Comparison of ENCODE assay signal across 24 mouse cellular contexts in genomic region chr2:93991336-93991735, GRCm38 (mm10). TPM values are rescaled to one million over a fixed set of nuclear protein-coding genes. Genes with fewer than 3 reads are reported as not detected.
A peak's percentile ranks its signal among the peaks of the same experiment; 100 is the strongest.
DNase-seq lines count a peak whose midpoint lies in the region; ATAC-seq and TF ChIP-seq lines count a peak whose summit lies in the region.
"Had no signal": no experiment of that assay in that cellular context is flagged by ENCODE, and none has a peak within 500 bp of the region (broad histone marks: within the 10 kb centered on the region; RNA-seq: fewer than 3 reads in every experiment).

No protein-coding gene starts in this region.

- no peak for TF ChIP-seq POLR2A in liver, adult 2 months (IDR thresholded peaks at IDR 0.05; ENCODE audit: extremely low read depth, insufficient read depth, low read length)

- WGBS in heart, embryonic 14.5 days, result 47% methylated on average over 3 of the region's 3 CpGs
- WGBS in liver, adult 2 months, result 64% methylated on average over 3 of the region's 3 CpGs
- WGBS in liver, embryonic 11.5 days, result 71% methylated on average over 3 of the region's 3 CpGs
- 91% methylated on average over 3 of the region's 3 CpGs for WGBS in neural tube, embryonic 13.5 days

- no peak overlapping the region for H3K4me2 ChIP-seq in heart, embryonic 14.5 days (ENCODE audit: low read length)
- no peak overlapping the region for H3K4me2 ChIP-seq in liver, embryonic 11.5 days
- no peak overlapping the region for H3K4me2 ChIP-seq in neural tube, embryonic 13.5 days
- H3K4me2 ChIP-seq: hindbrain, embryonic 13.5 days; lung, embryonic 15.5 days had no signal

- no peak for TF ChIP-seq CTCF in liver, adult 2 months (IDR thresholded peaks at IDR 0.05; ENCODE audit: low read depth, low read length)
- no peak for TF ChIP-seq CTCF in gastrocnemius, adult 2 months (IDR thresholded peaks at IDR 0.05)

- H3K4me1 ChIP-seq in heart, embryonic 14.5 days (ENCODE audit: control insufficient read depth in 2 of 2, insufficient read depth in 2 of 2, low read length in 2 of 2), result peaks cover 12 to 36% of the 10 kb centered on the region in 2 experiments
- H3K4me1 ChIP-seq in liver, adult 2 months (ENCODE audit: control insufficient read depth, insufficient read depth, low read length), result no peaks in the 10 kb centered on the region; the same call in 1 of the 2 replicates
- H3K4me1 ChIP-seq in liver, embryonic 11.5 days (replicated peaks; ENCODE audit: control insufficient read depth, insufficient read depth, low read length), result no peaks in the 10 kb centered on the region
- peaks cover 20% of the 10 kb centered on the region for H3K4me1 ChIP-seq in neural tube, embryonic 13.5 days (replicated peaks)

- ATAC-seq in heart, embryonic 14.5 days (ENCODE audit: insufficient number of reproducible peaks, insufficient read depth, low FRiP score, low read depth), result no peak
- no peak for ATAC-seq in liver, embryonic 11.5 days (replicated peaks; ENCODE audit: low FRiP score)
- no peak for ATAC-seq in neural tube, embryonic 13.5 days (ENCODE audit: low read depth)
- ATAC-seq: activated CD4-positive, CD25-positive, alpha-beta regulatory T cell, adult 4 months; intestine, embryonic 16.5 days; Patski had no signal

- intact Hi-C loops in heart, postnatal 25 days (cut with DNase I), result no loop called here
- intact Hi-C loops in gastrocnemius, adult 2 months (cut with DNase I), result no loop called here

- H3K79me2 ChIP-seq in liver, adult 2 months (ENCODE audit: control insufficient read depth, insufficient read depth, low read length), result no peaks in the 10 kb centered on the region

- H3K27me3 ChIP-seq in heart, embryonic 14.5 days (ENCODE audit: control insufficient read depth, insufficient read depth, low read length), result no peaks in the 10 kb centered on the region
- H3K27me3 ChIP-seq in liver, adult 2 months (ENCODE audit: control insufficient read depth, insufficient read depth, low read length), result no peaks in the 10 kb centered on the region
- H3K27me3 ChIP-seq in liver, embryonic 11.5 days (replicated peaks; ENCODE audit: control insufficient read depth, insufficient read depth, low read length), result no peaks in the 10 kb centered on the region
- no peaks in the 10 kb centered on the region for H3K27me3 ChIP-seq in neural tube, embryonic 13.5 days
- H3K27me3 ChIP-seq: hindbrain, embryonic 13.5 days; lung, embryonic 15.5 days; Patski had no signal

- DNase-seq in heart, postnatal 25 days (ENCODE audit: low spot score), result no peak
- peak; percentile 35 for DNase-seq in liver, adult 2 months (ENCODE audit: extremely low read depth, low read depth, low spot score)
- no peak for DNase-seq in liver, embryonic 11.5 days (ENCODE audit: low spot score)
- DNase-seq in neural tube, embryonic 10.5 days (ENCODE audit: extremely low spot score, low spot score), result no peak
- no peak for DNase-seq in gastrocnemius, adult 2 months
- DNase-seq: adrenal gland, postnatal 25 days; cerebellum, adult 2 months; gastrocnemius, postnatal 36 days; thymus, postnatal 14 days had no signal

- peak overlapping the region; percentile 36 to 58 for H3K27ac ChIP-seq in heart, embryonic 14.5 days (replicated peaks in 1 of 2; ENCODE audit: control insufficient read depth in 1 of 2, insufficient read depth in 1 of 2, low read depth in 2 of 2, low read length in 2 of 2)
- H3K27ac ChIP-seq in liver, adult 2 months (replicated peaks; ENCODE audit: insufficient read depth, low read depth, low read length), result 0 out of 2 replicates have a peak overlapping the region, but pooled peaks have one; percentile 32
- no peak overlapping the region for H3K27ac ChIP-seq in liver, embryonic 11.5 days (ENCODE audit: low read depth, low read length)
- 0 out of 2 replicates have a peak overlapping the region, but pooled peaks have one; percentile 6 for H3K27ac ChIP-seq in neural tube, embryonic 13.5 days (replicated peaks)
- H3K27ac ChIP-seq in gastrocnemius, adult 2 months, result no peak overlapping the region
- H3K27ac ChIP-seq: hindbrain, embryonic 13.5 days; kidney, postnatal 0 days; lung, embryonic 15.5 days; stomach, postnatal 0 days had no signal

- H3K9me3 ChIP-seq in heart, embryonic 14.5 days (ENCODE audit: control insufficient read depth, low read length), result no peaks in the 10 kb centered on the region
- H3K9me3 ChIP-seq in liver, embryonic 11.5 days (ENCODE audit: control insufficient read depth, low read length), result no peaks in the 10 kb centered on the region
- no peaks in the 10 kb centered on the region for H3K9me3 ChIP-seq in neural tube, embryonic 13.5 days
- H3K9me3 ChIP-seq: hindbrain, embryonic 13.5 days; lung, embryonic 15.5 days had no signal

- peaks cover 88% of the 10 kb centered on the region for H3K36me3 ChIP-seq in heart, embryonic 14.5 days (ENCODE audit: control insufficient read depth, insufficient read depth, low read length)
- peaks cover 59% of the 10 kb centered on the region for H3K36me3 ChIP-seq in liver, adult 2 months (ENCODE audit: control insufficient read depth, insufficient read depth, low read length)
- H3K36me3 ChIP-seq in liver, embryonic 11.5 days (ENCODE audit: control insufficient read depth, insufficient read depth, low read length), result peaks cover 13% of the 10 kb centered on the region; the same call in 1 of the 2 replicates
- peaks cover 85% of the 10 kb centered on the region for H3K36me3 ChIP-seq in neural tube, embryonic 13.5 days

- H3K9ac ChIP-seq in heart, embryonic 14.5 days (ENCODE audit: low read length), result no peak overlapping the region
- H3K9ac ChIP-seq in liver, adult 2 months (ENCODE audit: low read depth, low read length), result no peak overlapping the region
- H3K9ac ChIP-seq in liver, embryonic 11.5 days (ENCODE audit: low read depth, low read length), result no peak overlapping the region
- no peak overlapping the region for H3K9ac ChIP-seq in neural tube, embryonic 13.5 days
- H3K9ac ChIP-seq: hindbrain, embryonic 13.5 days; lung, embryonic 15.5 days had no signal

- H3K4me3 ChIP-seq in heart, embryonic 14.5 days (ENCODE audit: control insufficient read depth in 1 of 2, insufficient read depth in 1 of 2, low read depth in 1 of 2, low read length in 2 of 2), result no peak overlapping the region
- H3K4me3 ChIP-seq in liver, adult 2 months (ENCODE audit: insufficient read depth, low read depth, low read length), result no peak overlapping the region
- H3K4me3 ChIP-seq in liver, embryonic 11.5 days (ENCODE audit: low read depth, low read length), result no peak overlapping the region
- H3K4me3 ChIP-seq in neural tube, embryonic 13.5 days, result no peak overlapping the region
- H3K4me3 ChIP-seq in gastrocnemius, adult 2 months, result no peak overlapping the region
- H3K4me3 ChIP-seq: erythroblast, embryonic 14.5 days; hindbrain, embryonic 13.5 days; lung, embryonic 15.5 days had no signal

RNA-seq across cellular contexts. Expression of gene Gm27027, which starts 4.8 kb away (rescaled TPM):
- polyA plus RNA-seq in heart, embryonic 14.5 days (2014; fragmentation: Nextera tagmentation; extraction: Ambion mirVana), result not detected in 2 replicates
- not detected for total RNA-seq in heart, postnatal 25 days (2021)
- not detected in 2 replicates for total RNA-seq in liver, adult 2 months (2014; rRNA removed)
- polyA plus RNA-seq in liver, adult 2 months (2012; rRNA removed), result not detected in 2 replicates
- not detected in 2 replicates for polyA plus RNA-seq in liver, embryonic 11.5 days (2014; fragmentation: Nextera tagmentation; extraction: Ambion mirVana)
- polyA plus RNA-seq in neural tube, embryonic 13.5 days (2015; fragmentation: Nextera tagmentation; extraction: Ambion mirVana), result not detected in 2 replicates
- not detected for total RNA-seq in gastrocnemius, adult 2 months (2021)
- total RNA-seq: adrenal gland, postnatal 25 days; layer of hippocampus, adult 18-20 months; monocyte, adult 5-6 weeks had no signal
- polyA plus RNA-seq: activated CD4-positive, CD25-positive, alpha-beta regulatory T cell, adult 4 months; embryonic facial prominence, embryonic 11.5 days; erythroblast, embryonic 14.5 days; hindbrain, embryonic 13.5 days; intestine, embryonic 16.5 days; kidney, postnatal 0 days; limb, embryonic 11.5 days; lung, embryonic 15.5 days; neural tube, embryonic 14.5 days; Patski; stomach, postnatal 0 days had no signal

RNA-seq across cellular contexts. Expression of gene Alkbh3, which starts 19.3 kb away (rescaled TPM):
- polyA plus RNA-seq in heart, embryonic 14.5 days (2014; fragmentation: Nextera tagmentation; extraction: Ambion mirVana), result 68.8 and 76.2 TPM in 2 replicates
- total RNA-seq in heart, postnatal 25 days (2021), result 10 to 100 TPM; 56.9 to 63.9 TPM
- 24.9 and 27.9 TPM in 2 replicates for total RNA-seq in liver, adult 2 months (2014; rRNA removed)
- 33.0 and 33.6 TPM in 2 replicates for polyA plus RNA-seq in liver, adult 2 months (2012; rRNA removed)
- polyA plus RNA-seq in liver, embryonic 11.5 days (2014; fragmentation: Nextera tagmentation; extraction: Ambion mirVana), result 62.4 and 69.8 TPM in 2 replicates
- 43.4 and 43.8 TPM in 2 replicates for polyA plus RNA-seq in neural tube, embryonic 13.5 days (2015; fragmentation: Nextera tagmentation; extraction: Ambion mirVana)
- 10 to 100 TPM; 54.8 to 55.7 TPM for total RNA-seq in gastrocnemius, adult 2 months (2021)

RNA-seq across cellular contexts. Expression of gene Gm13889, which starts 34.3 kb away (rescaled TPM):
- polyA plus RNA-seq in heart, embryonic 14.5 days (2014; fragmentation: Nextera tagmentation; extraction: Ambion mirVana), result 8.3 and 9.9 TPM in 2 replicates
- 10 to 100 TPM in 1 of 2 experiments, 1 to 10 TPM in 1; 9.5 to 11.2 TPM for total RNA-seq in heart, postnatal 25 days (2021)
- total RNA-seq in liver, adult 2 months (2014; rRNA removed), result 0.46 and 0.94 TPM in 2 replicates
- 3.5 and 4.3 TPM in 2 replicates for polyA plus RNA-seq in liver, adult 2 months (2012; rRNA removed)
- polyA plus RNA-seq in liver, embryonic 11.5 days (2014; fragmentation: Nextera tagmentation; extraction: Ambion mirVana), result 2.3 and 3.3 TPM in 2 replicates
- 10.7 and 11.0 TPM in 2 replicates for polyA plus RNA-seq in neural tube, embryonic 13.5 days (2015; fragmentation: Nextera tagmentation; extraction: Ambion mirVana)
- 1 to 10 TPM; 4.1 to 6.1 TPM for total RNA-seq in gastrocnemius, adult 2 months (2021)
- total RNA-seq: monocyte, adult 5-6 weeks had no signal
- polyA plus RNA-seq: activated CD4-positive, CD25-positive, alpha-beta regulatory T cell, adult 4 months had no signal

Comparison
In these comparisons a context has a peak if more than half of its experiments do, and no peak if none do; other contexts are left out.
1. H3K27ac ChIP-seq: peak in heart, embryonic 14.5 days (2 of 2), liver, adult 2 months (single experiment) and neural tube, embryonic 13.5 days (single experiment); none in liver, embryonic 11.5 days (single experiment) and gastrocnemius, adult 2 months (single experiment).